Mouse (Mus musculus) lung, embryonic 15.5 days (tissue): ENCODE results near the gene Acer1. TPM values are rescaled to one million over a fixed set of nuclear protein-coding genes. Genes with fewer than 3 reads are reported as not detected.

Experiments used
- ATAC-seq: fragments of 200-750 bp; cut with Nextera tagmentation; 2 replicates; pipeline ENCODE4 v1.8.0; 2017; ENCODE audit warnings: moderate number of reproducible peaks, borderline replicate concordance; ENCODE audit not compliant: low FRiP score, low TSS enrichment; ENCODE audit errors: extremely low read depth
- H3K27ac ChIP-seq: fragments of 300-500 bp; sonication (generic); 2 replicates; pipeline ENCODE4 v1.5.1; 2015; ENCODE audit warnings: moderate library complexity, mild to moderate bottlenecking, inconsistent platforms
- H3K27me3 ChIP-seq: fragments of 300-500 bp; sonication (generic); 2 replicates; pipeline ENCODE4 v1.6.1; 2015; ENCODE audit warnings: inconsistent platforms
- H3K36me3 ChIP-seq: fragments of 300-500 bp; sonication (generic); 2 replicates; pipeline ENCODE4 v1.6.1; 2015; ENCODE audit warnings: inconsistent platforms
- H3K4me1 ChIP-seq: fragments of 300-500 bp; sonication (generic); 2 replicates; pipeline ENCODE4 v1.6.1; 2015; ENCODE audit warnings: inconsistent platforms
- H3K4me2 ChIP-seq: fragments of 300-500 bp; sonication (generic); 2 replicates; pipeline ENCODE4 v1.6.1; 2015; ENCODE audit warnings: inconsistent platforms, mild to moderate bottlenecking, moderate library complexity
- H3K4me3 ChIP-seq: fragments of 300-500 bp; sonication (generic); 2 replicates; pipeline ENCODE4 v1.5.1; 2015; ENCODE audit warnings: mild to moderate bottlenecking, inconsistent platforms
- H3K9ac ChIP-seq: fragments of 300-500 bp; sonication (generic); 2 replicates; pipeline ENCODE4 v1.6.1; 2015; ENCODE audit warnings: inconsistent platforms
- H3K9me3 ChIP-seq: fragments of 300-500 bp; sonication (generic); 2 replicates; pipeline ENCODE4 v1.6.1; 2016; ENCODE audit warnings: inconsistent platforms
- WGBS: fragments of 180-500 bp; shearing (Covaris S2); methylation state at CpG from one replicate; pipeline ENCODE4 v1.1.7; 2015; 5-methylcytosine and 5-hydroxymethylcytosine counted together
- polyA plus RNA-seq: library from polyadenylated mRNA; unstranded; fragments of >200 nt; fragmentation: Nextera tagmentation; extraction: Ambion mirVana; gene quantifications from 2 replicates; pipeline ENCODE4 v1.2.1, GENCODE M21; 2015

Acer1 gene
- not detected in 2 replicates for polyA plus RNA-seq

DNA sequence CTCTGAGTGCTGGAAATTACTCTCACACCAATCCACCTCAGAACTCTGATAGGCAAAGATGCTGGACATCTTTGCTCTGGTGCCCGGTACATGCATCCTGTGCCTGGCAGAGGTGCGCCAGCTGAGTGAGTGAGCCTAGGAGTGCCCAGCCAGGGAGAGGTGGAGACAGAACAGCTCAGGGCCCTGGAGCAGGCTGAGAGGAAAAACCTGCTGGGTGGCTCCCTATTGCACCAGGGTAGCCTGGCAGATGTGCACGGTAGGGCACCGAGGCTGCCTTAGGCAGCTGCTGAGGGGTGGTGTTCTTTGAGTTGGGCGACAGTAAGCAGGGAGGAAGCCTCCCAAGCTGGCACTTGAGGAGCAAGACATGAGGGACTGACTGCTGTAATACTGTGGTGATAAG lies at the start of gene Acer1:
Gene Acer1, minus strand, starts transcription at position 114 of the 400 bp plus-strand sequence.
- no peak within 1 kb of the TSS for H3K4me3 ChIP-seq
- H3K27ac ChIP-seq: no peak within 1 kb of the TSS
- H3K27me3 ChIP-seq: no peaks in the 10 kb centered on the region
- H3K9me3 ChIP-seq: no peaks in the 10 kb centered on the region
- 57% methylated on average over 5 of the region's 5 CpGs for WGBS
- no peaks in the 10 kb centered on the region for H3K4me1 ChIP-seq
- no peaks in the 10 kb centered on the region for H3K36me3 ChIP-seq
- no peak for ATAC-seq
- no peak within 1 kb of the TSS for H3K9ac ChIP-seq
- H3K4me2 ChIP-seq: no peak within 1 kb of the TSS

DNA sequence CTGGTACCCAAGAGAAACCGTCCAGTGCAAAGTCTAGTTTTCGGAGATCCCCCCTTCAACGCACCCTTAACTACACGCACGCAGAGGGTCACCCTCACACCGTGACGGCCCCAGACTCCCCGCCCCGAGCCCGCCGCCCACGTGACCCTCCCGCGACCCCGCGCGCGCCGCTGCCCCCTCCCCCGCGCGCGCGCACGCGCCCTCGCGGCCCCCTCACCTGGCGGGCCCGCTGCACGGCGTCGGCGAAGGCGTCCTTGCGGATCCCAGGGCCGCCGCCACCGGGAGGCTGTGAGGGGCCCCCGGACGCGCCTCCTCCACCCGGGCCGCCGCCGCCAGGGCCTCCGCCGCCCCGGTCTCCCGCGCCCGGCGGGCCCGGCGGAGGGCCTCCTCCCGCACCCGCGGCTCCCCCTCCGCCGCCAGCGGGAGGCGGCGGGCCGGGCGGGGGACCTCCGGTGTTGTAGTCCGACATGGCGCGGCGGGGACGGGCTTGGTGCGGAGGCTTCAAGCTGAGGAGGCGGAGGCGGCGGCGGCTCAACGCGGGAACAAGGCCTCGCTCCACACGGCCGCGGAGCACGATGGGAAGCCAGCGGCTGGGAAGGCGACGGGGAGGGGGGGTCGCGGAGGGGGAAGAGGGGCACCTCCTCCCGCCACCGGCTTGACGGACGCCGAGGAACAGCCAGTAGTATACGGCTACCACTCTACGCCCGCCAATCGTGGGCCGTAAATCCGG lies 49.2 kb upstream of the Acer1 start, which contains the start of gene Khsrp:
Gene Khsrp, minus strand, starts transcription at position 592 of the 730 bp plus-strand sequence.
- no peak for ATAC-seq
- Histone ChIP-seq H3K4me1 (peaks cover 17% of the 10 kb centered on the region), H3K4me2 (peak within 1 kb of the TSS; percentile 86), H3K9me3 (no peaks in the 10 kb centered on the region), H3K27ac (peak within 1 kb of the TSS; percentile 95), H3K9ac (peak within 1 kb of the TSS; percentile 100), H3K27me3 (no peaks in the 10 kb centered on the region), H3K4me3 (peak within 1 kb of the TSS; percentile 77), H3K36me3 (peaks cover 29% of the 10 kb centered on the region)
- WGBS: 2% methylated on average over 94 of the region's 99 CpGs

DNA sequence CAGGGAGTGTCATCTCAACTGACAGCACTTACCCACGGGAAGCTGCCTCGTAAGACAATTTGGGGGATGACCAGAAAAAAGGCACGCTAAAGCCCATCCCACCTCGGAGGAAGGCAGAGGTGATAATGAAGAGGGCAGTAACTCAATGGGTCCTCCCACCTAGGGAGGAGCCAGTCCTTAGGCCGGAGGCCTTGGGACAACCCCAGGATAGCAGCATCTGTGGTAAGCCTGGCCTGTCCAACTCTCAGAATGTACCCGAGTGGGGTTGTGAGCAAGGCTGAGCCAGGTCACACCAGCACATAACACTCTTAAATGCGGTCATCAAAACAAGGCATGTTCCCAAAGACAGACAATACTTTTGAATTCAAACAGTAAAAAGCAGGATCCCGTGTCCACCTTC lies 47.8 kb upstream of the Acer1 start:
- Histone ChIP-seq H3K4me3 (peak overlapping the region; percentile 77), H3K4me1 (peaks cover 17% of the 10 kb centered on the region), H3K36me3 (peaks cover 43% of the 10 kb centered on the region), H3K4me2 (peak overlapping the region; percentile 86), H3K27ac (no peak overlapping the region), H3K9me3 (no peaks in the 10 kb centered on the region), H3K27me3 (no peaks in the 10 kb centered on the region), H3K9ac (peak overlapping the region; percentile 100)
- WGBS: 30% methylated on average over 8 of the region's 8 CpGs
- no peak for ATAC-seq

DNA sequence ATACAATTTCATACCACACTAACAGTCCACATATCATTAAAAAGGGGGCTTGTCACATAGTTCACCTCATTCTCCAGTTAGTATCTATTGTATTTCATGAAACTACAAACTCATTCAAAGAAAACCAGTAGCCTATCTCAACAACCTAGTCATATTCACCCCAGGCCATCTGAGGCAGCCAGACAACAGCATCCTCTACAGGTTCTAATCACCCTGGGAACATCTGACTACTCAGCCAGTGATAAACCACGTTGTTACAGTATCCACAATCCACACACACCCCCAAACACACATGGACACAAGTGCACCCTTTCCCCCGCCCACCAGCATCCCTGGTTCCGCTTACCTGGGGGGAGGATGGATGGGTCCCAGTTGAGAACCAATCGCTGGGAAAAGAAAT lies 45.5 kb upstream of the Acer1 start:
- Histone ChIP-seq H3K9ac (no peak overlapping the region), H3K4me3 (no peak overlapping the region), H3K4me2 (no peak overlapping the region), H3K9me3 (no peaks in the 10 kb centered on the region), H3K27ac (no peak overlapping the region), H3K4me1 (peaks cover 17% of the 10 kb centered on the region), H3K36me3 (peaks cover 65% of the 10 kb centered on the region), H3K27me3 (no peaks in the 10 kb centered on the region)
- 88% methylated on average over 4 of the region's 4 CpGs for WGBS
- ATAC-seq: no peak

DNA sequence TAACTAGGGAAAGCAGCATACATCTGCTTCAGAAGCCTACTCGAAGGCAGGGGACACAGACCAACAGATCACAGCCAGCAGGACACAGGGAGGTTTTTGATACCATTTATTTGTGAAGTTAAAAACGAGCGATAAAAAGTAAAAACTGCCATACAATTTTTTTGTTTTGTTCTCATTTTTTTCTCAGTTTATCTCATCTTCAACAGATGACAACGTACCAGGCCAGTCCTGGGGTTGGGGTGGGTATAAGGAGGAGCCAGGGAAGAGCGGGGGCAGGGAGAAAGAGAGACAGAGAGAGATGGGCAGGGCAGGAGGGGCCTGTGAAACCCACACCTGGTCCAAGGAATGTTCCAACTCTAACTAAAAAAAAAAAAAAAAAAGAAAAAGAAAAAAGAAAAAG lies 39.0 kb upstream of the Acer1 start:
- no peaks in the 10 kb centered on the region for H3K4me1 ChIP-seq
- 92% methylated on average over 5 of the region's 5 CpGs for WGBS
- H3K9ac ChIP-seq: no peak overlapping the region
- peaks cover 65% of the 10 kb centered on the region for H3K36me3 ChIP-seq
- no peaks in the 10 kb centered on the region for H3K27me3 ChIP-seq
- no peaks in the 10 kb centered on the region for H3K9me3 ChIP-seq
- ATAC-seq: no peak
- no peak overlapping the region for H3K4me3 ChIP-seq
- no peak overlapping the region for H3K27ac ChIP-seq
- H3K4me2 ChIP-seq: no peak overlapping the region

DNA sequence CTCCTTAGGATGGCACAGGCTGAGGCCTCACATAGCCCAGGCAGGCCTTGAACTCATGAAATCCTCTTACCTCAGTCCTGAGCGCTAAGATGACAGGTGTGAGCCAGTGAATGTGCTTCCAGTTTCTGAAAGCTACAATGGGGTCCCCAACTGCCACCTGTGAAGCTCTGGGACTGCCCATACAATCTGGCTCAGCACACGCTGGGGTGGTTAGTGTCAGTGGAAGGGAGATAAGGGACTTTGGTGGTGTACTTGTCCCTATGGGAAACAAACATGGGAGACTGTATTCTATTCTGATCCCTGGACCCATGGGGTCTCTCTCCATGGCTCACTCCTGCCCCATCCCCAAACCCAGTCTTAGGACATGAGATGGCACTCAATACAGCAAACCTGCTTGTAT lies 37.8 kb upstream of the Acer1 start:
- 77% methylated on average over 2 of the region's 2 CpGs for WGBS
- Histone ChIP-seq H3K9me3 (no peaks in the 10 kb centered on the region), H3K27me3 (no peaks in the 10 kb centered on the region), H3K27ac (no peak overlapping the region), H3K4me1 (no peaks in the 10 kb centered on the region), H3K4me2 (no peak overlapping the region), H3K9ac (no peak overlapping the region), H3K36me3 (peaks cover 52% of the 10 kb centered on the region), H3K4me3 (no peak overlapping the region)
- ATAC-seq: no peak

DNA sequence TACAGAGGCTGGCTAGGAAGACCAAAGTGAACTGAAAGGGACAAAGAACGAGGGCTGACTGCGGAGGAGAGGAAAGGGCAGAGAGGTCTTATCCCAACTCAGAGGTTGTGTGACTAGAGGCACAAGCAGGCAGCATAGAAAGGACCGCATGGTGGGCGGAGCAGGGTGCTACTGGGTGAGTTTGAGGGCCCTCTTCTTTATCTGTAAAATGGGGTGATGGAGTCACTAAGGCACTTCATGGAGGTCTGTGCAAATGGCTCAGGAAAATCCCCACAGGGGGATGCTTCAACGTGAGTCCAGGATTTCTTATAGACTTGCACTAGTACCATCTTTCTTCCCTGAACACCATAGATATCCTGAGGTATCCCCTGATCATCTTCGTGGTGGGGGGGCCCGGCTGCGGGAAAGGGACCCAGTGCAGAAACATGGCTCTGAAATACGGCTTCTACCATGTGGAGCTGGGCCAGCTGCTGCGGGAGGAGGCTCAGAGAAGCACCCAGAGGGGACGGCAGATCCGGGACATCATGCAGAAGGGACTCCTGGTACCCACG lies 30.4 kb upstream of the Acer1 start:
- ATAC-seq: no peak
- no peaks in the 10 kb centered on the region for H3K9me3 ChIP-seq
- peak overlapping the region; percentile 83 for H3K4me2 ChIP-seq
- peaks cover 22% of the 10 kb centered on the region for H3K4me1 ChIP-seq
- peak overlapping the region; percentile 79 for H3K4me3 ChIP-seq
- H3K27ac ChIP-seq: peak overlapping the region; percentile 91
- WGBS: 62% methylated on average over 13 of the region's 13 CpGs
- H3K9ac ChIP-seq: peak overlapping the region; percentile 65
- no peaks in the 10 kb centered on the region for H3K27me3 ChIP-seq
- H3K36me3 ChIP-seq: peaks cover 16% of the 10 kb centered on the region

DNA sequence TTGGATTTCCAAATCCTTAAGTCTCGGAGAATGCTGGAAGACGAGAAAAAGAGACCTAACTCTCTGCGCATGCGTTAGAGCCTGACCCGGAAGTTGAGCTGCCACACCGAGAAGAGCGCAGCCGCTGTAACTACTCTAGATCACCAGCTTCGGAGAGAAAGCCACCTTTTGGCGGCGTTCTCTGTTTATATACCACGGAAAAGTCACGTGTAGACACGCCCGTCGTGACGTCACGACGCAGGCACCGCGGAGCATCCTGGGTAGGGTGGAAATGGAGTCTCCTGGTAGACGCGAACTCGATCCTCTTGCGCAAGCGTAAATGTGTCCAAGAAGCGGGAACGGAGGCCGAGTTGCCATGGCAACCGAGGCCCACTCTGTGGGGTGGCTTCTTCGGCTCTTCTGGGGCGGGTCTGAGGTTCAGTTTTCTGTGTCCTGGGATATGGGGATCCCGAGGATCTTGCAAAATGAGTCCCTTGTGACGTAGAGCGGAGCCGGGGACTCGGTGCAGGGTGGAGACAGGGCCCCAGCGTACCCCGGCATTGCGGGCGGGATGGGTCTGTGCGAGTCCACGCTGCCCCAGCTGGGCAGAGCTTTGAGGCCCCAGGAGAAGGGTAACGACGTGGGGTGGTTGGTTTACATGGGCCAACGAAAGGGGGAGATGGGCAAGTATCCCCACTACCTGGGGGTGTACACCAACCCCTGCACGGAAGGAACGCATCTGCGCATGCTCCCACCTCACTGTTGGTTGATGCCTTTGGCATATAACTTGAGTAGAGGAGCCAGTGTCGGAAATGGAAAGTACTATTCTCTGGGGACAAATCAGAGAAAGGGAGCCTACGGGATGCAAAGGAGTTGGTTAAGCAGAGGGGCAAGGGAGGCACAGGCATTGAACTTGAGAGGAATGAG lies 29.6 kb upstream of the Acer1 start, which contains the start of the genes Gtf2f1 and Gm17949:
Gene Gtf2f1, minus strand, starts transcription at position 53 of the 906 bp plus-strand sequence.
Gene Gm17949, plus strand, starts transcription at position 234 of the 906 bp plus-strand sequence.
- Histone ChIP-seq H3K4me1 (peaks cover 22% of the 10 kb centered on the region), H3K27ac (peak within 1 kb of the TSS; percentile 91), H3K4me3 (peak within 1 kb of the TSS; percentile 79), H3K9me3 (no peaks in the 10 kb centered on the region), H3K36me3 (peaks cover 25% of the 10 kb centered on the region), H3K4me2 (peak within 1 kb of the TSS; percentile 89), H3K27me3 (no peaks in the 10 kb centered on the region), H3K9ac (peak within 1 kb of the TSS; percentile 76)
- WGBS: under 1% methylated on average over 51 of the region's 51 CpGs
- peak; percentile 89 for ATAC-seq

DNA sequence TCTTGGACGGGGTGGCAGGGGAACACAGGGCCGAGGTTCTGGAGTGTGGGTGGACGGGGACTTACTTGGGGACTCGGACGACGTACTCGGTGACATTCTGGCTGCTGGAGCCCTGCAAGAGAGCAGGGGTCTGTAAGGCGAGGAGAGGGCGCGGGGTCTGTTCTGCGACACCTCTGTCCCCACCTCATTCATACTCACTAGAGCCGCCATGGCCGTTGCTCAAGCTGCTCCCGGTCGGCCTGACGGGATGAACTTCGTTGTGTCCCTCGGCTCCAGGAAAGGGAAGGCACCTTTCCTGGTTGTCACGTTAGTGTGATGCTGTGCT lies 28.9 kb upstream of the Acer1 start:
- H3K9ac ChIP-seq: peak overlapping the region; percentile 76
- peak; percentile 37 for ATAC-seq
- WGBS: under 1% methylated on average over 19 of the region's 19 CpGs

DNA sequence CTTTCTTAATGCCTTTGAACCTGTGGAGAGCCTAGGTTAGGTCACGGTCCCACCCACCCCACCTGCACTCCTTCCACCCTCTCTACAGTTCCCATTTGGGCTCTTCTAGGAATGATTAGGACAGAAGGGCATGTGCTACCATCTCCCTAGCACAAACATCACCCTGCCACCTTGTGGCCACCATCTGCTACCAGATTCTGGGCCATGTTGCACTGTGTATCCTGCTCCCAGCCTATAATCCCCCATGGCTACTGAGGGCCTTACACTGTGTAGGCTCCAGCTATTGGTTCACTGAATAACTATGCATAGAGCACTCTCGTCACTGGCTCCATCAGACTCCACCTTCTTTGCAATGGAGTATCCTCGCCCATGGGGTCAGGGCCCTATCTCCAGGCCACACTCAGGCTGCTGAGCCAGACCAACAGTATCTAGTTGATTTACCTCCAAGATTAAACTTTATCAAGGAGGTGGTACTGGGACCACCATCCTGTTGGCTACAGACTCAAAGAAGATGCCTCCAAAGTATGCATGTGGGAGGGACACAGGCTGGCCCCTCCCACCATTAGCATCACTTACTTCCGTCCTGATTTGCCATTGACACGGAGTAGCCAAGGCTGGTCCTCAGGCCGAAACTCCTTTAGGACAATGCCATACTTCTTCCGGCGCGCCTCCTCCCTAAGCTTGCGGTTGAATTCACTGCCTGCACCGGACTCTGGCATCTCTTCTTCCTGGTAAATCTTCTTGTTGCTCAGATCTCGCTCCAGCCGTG lies 25.4 kb upstream of the Acer1 start:
- WGBS: 89% methylated on average over 13 of the region's 13 CpGs
- ATAC-seq: no peak
- Histone ChIP-seq H3K4me1 (peaks cover 15% of the 10 kb centered on the region), H3K9me3 (no peaks in the 10 kb centered on the region), H3K9ac (no peak overlapping the region), H3K4me3 (no peak overlapping the region), H3K27me3 (no peaks in the 10 kb centered on the region), H3K27ac (no peak overlapping the region), H3K4me2 (no peak overlapping the region), H3K36me3 (peaks cover 61% of the 10 kb centered on the region)

More for the DNA sequence above, 28.9 kb upstream of the Acer1 start:
- Histone ChIP-seq H3K27me3 (no peaks in the 10 kb centered on the region), H3K36me3 (peaks cover 31% of the 10 kb centered on the region), H3K27ac (peak overlapping the region; percentile 91), H3K4me2 (peak overlapping the region; percentile 89), H3K4me1 (peaks cover 22% of the 10 kb centered on the region), H3K4me3 (peak overlapping the region; percentile 79), H3K9me3 (no peaks in the 10 kb centered on the region)

DNA sequence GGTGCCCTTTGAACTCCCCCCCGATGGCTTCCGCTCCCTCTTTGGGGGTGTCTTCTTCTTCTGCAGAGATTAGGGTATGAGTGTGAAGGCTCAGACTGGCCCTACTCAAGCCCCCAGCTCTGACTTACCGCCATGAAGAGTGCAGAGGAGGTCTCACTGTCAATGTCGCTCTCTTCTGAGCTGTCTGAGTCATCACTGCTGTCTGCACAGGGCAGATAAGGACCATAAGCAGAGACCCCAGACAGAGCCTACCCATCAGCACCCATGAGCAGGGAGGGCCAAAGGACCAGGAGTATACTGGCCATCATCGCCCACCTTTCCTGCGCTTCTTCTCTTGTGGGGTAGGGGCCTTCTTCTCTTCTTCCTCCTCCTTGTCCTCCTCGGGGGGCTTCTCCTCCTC lies 22.1 kb upstream of the Acer1 start:
- Histone ChIP-seq H3K4me2 (no peak overlapping the region), H3K27me3 (no peaks in the 10 kb centered on the region), H3K9ac (no peak overlapping the region), H3K27ac (no peak overlapping the region), H3K4me3 (no peak overlapping the region), H3K36me3 (peaks cover 67% of the 10 kb centered on the region), H3K9me3 (no peaks in the 10 kb centered on the region), H3K4me1 (no peaks in the 10 kb centered on the region)
- WGBS: 86% methylated on average over 7 of the region's 7 CpGs
- no peak for ATAC-seq
